Mouse (Mus musculus): ENCODE results near the gene Bcl9l.
A peak's percentile ranks its signal among the peaks of the same experiment; 100 is the strongest.

The Bcl9l gene

GRCm38 (mm10) chr9:44483510-44484044 is 952 bp downstream of the Bcl9l start:
- peak; percentile 89 for DNase-seq (ENCODE audit: inconsistent ontology term)

GRCm38 (mm10) chr9:44484311-44485104 is 1.9 kb downstream of the Bcl9l start:
- DNase-seq (ENCODE audit: inconsistent ontology term), result peak; percentile 32

GRCm38 (mm10) chr9:44485105-44485515 is 2.5 kb downstream of the Bcl9l start:
- DNase-seq (ENCODE audit: inconsistent ontology term), result no peak

GRCm38 (mm10) chr9:44485516-44486161 is 3.0 kb downstream of the Bcl9l start:
- DNase-seq (ENCODE audit: inconsistent ontology term), result peak; percentile 24

GRCm38 (mm10) chr9:44486335-44486734 is 3.7 kb downstream of the Bcl9l start:
- peak; percentile 76 for DNase-seq (ENCODE audit: inconsistent ontology term)

GRCm38 (mm10) chr9:44486741-44487421 is 4.3 kb downstream of the Bcl9l start:
- peak; percentile 63 for DNase-seq (ENCODE audit: inconsistent ontology term)

GRCm38 (mm10) chr9:44487441-44487840 is 4.8 kb downstream of the Bcl9l start:
- no peak for DNase-seq (ENCODE audit: inconsistent ontology term)

- no peak for DNase-seq (ENCODE audit: inconsistent ontology term)
These were observed 5.8 kb downstream of the Bcl9l start for GRCm38 (mm10) chr9:44488416-44488815.

- DNase-seq (ENCODE audit: inconsistent ontology term), result peak; percentile 88
These were observed 6.3 kb downstream of the Bcl9l start for GRCm38 (mm10) chr9:44488855-44489381.

- DNase-seq (ENCODE audit: inconsistent ontology term), result peak; percentile 68
These were observed 7.0 kb downstream of the Bcl9l start for GRCm38 (mm10) chr9:44489651-44490085.

GRCm38 (mm10) chr9:44490086-44490967 is 7.7 kb downstream of the Bcl9l start:
- no peak for DNase-seq (ENCODE audit: inconsistent ontology term)

- DNase-seq (ENCODE audit: inconsistent ontology term), result no peak
These were observed 8.7 kb downstream of the Bcl9l start for GRCm38 (mm10) chr9:44491351-44491750.

- DNase-seq (ENCODE audit: inconsistent ontology term), result no peak
These were observed 10.2 kb downstream of the Bcl9l start for GRCm38 (mm10) chr9:44492631-44493461.

- peak; percentile 85 for DNase-seq (ENCODE audit: inconsistent ontology term)
These were observed 11.7 kb downstream of the Bcl9l start for GRCm38 (mm10) chr9:44494261-44494862.

- DNase-seq (ENCODE audit: inconsistent ontology term), result peak; percentile 80
These were observed 12.5 kb downstream of the Bcl9l start for GRCm38 (mm10) chr9:44494863-44495809.

- no peak for DNase-seq (ENCODE audit: inconsistent ontology term)
These were observed 13.3 kb downstream of the Bcl9l start for GRCm38 (mm10) chr9:44495810-44496344.

- DNase-seq (ENCODE audit: inconsistent ontology term), result no peak
These were observed 14.3 kb downstream of the Bcl9l start for GRCm38 (mm10) chr9:44496803-44497461.

All from Muller cell, postnatal 12 days (primary cell).